Mouse (Mus musculus) gastrocnemius, adult 2 months (tissue): ENCODE measurements around the gene Ntrk2. TPM values are rescaled to one million over a fixed set of nuclear protein-coding genes. Genes with fewer than 3 reads are reported as not detected.
A peak's percentile ranks its signal among the peaks of the same experiment; 100 is the strongest.
"Not testable (repeated sequence)": the region's sequence is repeated elsewhere in the genome, so short reads cannot be mapped to it uniquely, and the experiment has no call there.

Experiments
- DNase-seq: peaks from one replicate; pipeline ENCODE4 v3.0.0; 2022
- H3K27ac ChIP-seq: fragments of 200-600 bp; 2 replicates; pipeline ENCODE4 v1.8.1; 2022; ENCODE audit warnings: mild to moderate bottlenecking
- H3K4me3 ChIP-seq: fragments of 200-600 bp; 2 replicates; pipeline ENCODE4 v1.8.1; 2022; ENCODE audit warnings: mild to moderate bottlenecking, moderate library complexity
- CTCF ChIP-seq: fragments of 200-600 bp; IDR thresholded peaks from 2 replicates; pipeline ENCODE4 v1.8.1; 2022; ENCODE audit warnings: antibody characterized with exemption, mild to moderate bottlenecking, moderate library complexity
- intact Hi-C: fragments of 180-260 bp; cut with DNase I; formaldehyde crosslinking; loops from one replicate; pipeline ENCODE4 v1.15.1; 2025
- total RNA-seq, 2 experiments: library from RNA; stranded (reverse); gene quantifications; 2 replicates each; pipeline ENCODE4 v1.2.3; 2021

The Ntrk2 gene
- total RNA-seq, 2 experiments from 2014 or later, result 3.9 to 4.5 TPM

- Histone ChIP-seq H3K27ac (no peak overlapping the region), H3K4me3 (no peak overlapping the region)
- TF ChIP-seq CTCF, result no peak
- intact Hi-C loops, result no loop called here
- no peak for DNase-seq
Measured at GRCm38 (mm10) chr13:59094722-59095121, 288.4 kb downstream of the Ntrk2 start.

GRCm38 (mm10) chr13:59095811-59096391, 289.5 kb downstream of the Ntrk2 start:
- no peak overlapping the region for H3K4me3 ChIP-seq
- no peak overlapping the region for H3K27ac ChIP-seq
- TF ChIP-seq CTCF, result no peak
- intact Hi-C loops, result no loop called here
- no peak for DNase-seq

GRCm38 (mm10) chr13:59100086-59100485, 293.7 kb downstream of the Ntrk2 start:
- no peak for TF ChIP-seq CTCF
- DNase-seq, result no peak
- Histone ChIP-seq H3K4me3 (no peak overlapping the region), H3K27ac (no peak overlapping the region)
- intact Hi-C loops, result no loop called here

- intact Hi-C loops, H3K27ac ChIP-seq, H3K4me3 ChIP-seq, DNase-seq: not testable (repeated sequence)
Measured at GRCm38 (mm10) chr13:59107791-59108190, 301.4 kb downstream of the Ntrk2 start.

- H3K4me3 ChIP-seq, result no peak overlapping the region
Measured at GRCm38 (mm10) chr13:59110107-59110506, 303.7 kb downstream of the Ntrk2 start.

GRCm38 (mm10) chr13:59114684-59115083, 308.3 kb downstream of the Ntrk2 start:
- no peak for DNase-seq
- Histone ChIP-seq H3K4me3 (no peak overlapping the region), H3K27ac (no peak overlapping the region)
- intact Hi-C loops, result no loop called here
- peak; percentile 33; the same call in 1 of the 2 replicates for TF ChIP-seq CTCF

More at GRCm38 (mm10) chr13:59110107-59110506, 303.7 kb downstream of the Ntrk2 start:
- H3K27ac ChIP-seq, result no peak overlapping the region
- no peak for TF ChIP-seq CTCF
- DNase-seq, result no peak
- intact Hi-C loops, result no loop called here

GRCm38 (mm10) chr13:59115551-59115950, 309.2 kb downstream of the Ntrk2 start:
- no peak for TF ChIP-seq CTCF
- DNase-seq, result no peak
- intact Hi-C loops, result no loop called here
- no peak overlapping the region for H3K27ac ChIP-seq
- no peak overlapping the region for H3K4me3 ChIP-seq

GRCm38 (mm10) chr13:59117233-59117632, 310.9 kb downstream of the Ntrk2 start:
- DNase-seq, result no peak
- no peak overlapping the region for H3K4me3 ChIP-seq
- H3K27ac ChIP-seq, result no peak overlapping the region
- intact Hi-C loops, result no loop called here
- TF ChIP-seq CTCF, result peak; percentile 34; the same call in 1 of the 2 replicates

GRCm38 (mm10) chr13:59119596-59120394, 313.4 kb downstream of the Ntrk2 start:
- TF ChIP-seq CTCF, result no peak
- DNase-seq, result no peak
- intact Hi-C loops, result no loop called here
- no peak overlapping the region for H3K27ac ChIP-seq
- H3K4me3 ChIP-seq, result no peak overlapping the region

GRCm38 (mm10) chr13:59143141-59143744, 336.9 kb downstream of the Ntrk2 start:
- intact Hi-C loops, result no loop called here
- H3K27ac ChIP-seq, result no peak overlapping the region
- TF ChIP-seq CTCF, result no peak
- no peak for DNase-seq
- no peak overlapping the region for H3K4me3 ChIP-seq

GRCm38 (mm10) chr13:59144321-59144856, 338.0 kb downstream of the Ntrk2 start:
- Histone ChIP-seq H3K4me3 (no peak overlapping the region), H3K27ac (no peak overlapping the region)
- no peak for TF ChIP-seq CTCF
- no peak for DNase-seq
- intact Hi-C loops, result no loop called here

GRCm38 (mm10) chr13:59145677-59146555, 339.5 kb downstream of the Ntrk2 start:
- DNase-seq, result peak; percentile 67
- intact Hi-C loops, result no loop called here
- Histone ChIP-seq H3K4me3 (no peak overlapping the region), H3K27ac (no peak overlapping the region)
- no peak for TF ChIP-seq CTCF
